Mouse (Mus musculus): Measurements from ENCODE around the gene Stxbp5.
"Not testable (repeated sequence)": the region's sequence is repeated elsewhere in the genome, so short reads cannot be mapped to it uniquely, and the experiment has no call there.

Gene Stxbp5

GRCm38 (mm10) chr10:9901071-9901696, at the start of gene Stxbp5:
TSS of gene Stxbp5 (minus strand) at chr10:9901079.
- DNase-seq (ENCODE audit: low read depth, low spot score): peak; percentile 91

GRCm38 (mm10) chr10:9912395-9912794, 11.5 kb upstream of the Stxbp5 start:
- no peak for DNase-seq (ENCODE audit: low read depth, low spot score)

GRCm38 (mm10) chr10:9907919-9908502, 7.1 kb upstream of the Stxbp5 start:
- DNase-seq (ENCODE audit: low read depth, low spot score): peak; percentile 45

- no peak for DNase-seq (ENCODE audit: low read depth, low spot score)
Observed at GRCm38 (mm10) chr10:9907519-9907918, 6.6 kb upstream of the Stxbp5 start.

- no peak for DNase-seq (ENCODE audit: low read depth, low spot score)
Observed at GRCm38 (mm10) chr10:9906185-9906584, 5.3 kb upstream of the Stxbp5 start.

- DNase-seq (ENCODE audit: low read depth, low spot score): peak; percentile 99
Observed at GRCm38 (mm10) chr10:9901697-9902239, 889 bp upstream of the Stxbp5 start.

- peak; percentile 59 for DNase-seq (ENCODE audit: low read depth, low spot score)
Observed at GRCm38 (mm10) chr10:9900315-9901070, 386 bp downstream of the Stxbp5 start.

- DNase-seq (ENCODE audit: low read depth, low spot score): peak; percentile 84
Observed at GRCm38 (mm10) chr10:9899816-9900215, 1.1 kb downstream of the Stxbp5 start.

- peak; percentile 38 for DNase-seq (ENCODE audit: low read depth, low spot score)
Observed at GRCm38 (mm10) chr10:9899086-9899485, 1.8 kb downstream of the Stxbp5 start.

- no peak for DNase-seq (ENCODE audit: low read depth, low spot score)
Observed at GRCm38 (mm10) chr10:9897852-9898251, 3.0 kb downstream of the Stxbp5 start.

GRCm38 (mm10) chr10:9893562-9893961, 7.3 kb downstream of the Stxbp5 start:
- DNase-seq (ENCODE audit: low read depth, low spot score): peak; percentile 65

GRCm38 (mm10) chr10:9889651-9890050, 11.2 kb downstream of the Stxbp5 start:
- no peak for DNase-seq (ENCODE audit: low read depth, low spot score)

- DNase-seq (ENCODE audit: low read depth, low spot score): peak; percentile 41
Observed at GRCm38 (mm10) chr10:9888655-9889054, 12.2 kb downstream of the Stxbp5 start.

- DNase-seq (ENCODE audit: low read depth, low spot score): not testable (repeated sequence)
Observed at GRCm38 (mm10) chr10:9881781-9882320, 19.0 kb downstream of the Stxbp5 start.

GRCm38 (mm10) chr10:9880070-9880728, 20.7 kb downstream of the Stxbp5 start:
- peak; percentile 49 for DNase-seq (ENCODE audit: low read depth, low spot score)

GRCm38 (mm10) chr10:9878821-9879489, 21.9 kb downstream of the Stxbp5 start:
- peak; percentile 59 for DNase-seq (ENCODE audit: low read depth, low spot score)

- no peak for DNase-seq (ENCODE audit: low read depth, low spot score)
Observed at GRCm38 (mm10) chr10:9875905-9876304, 25.0 kb downstream of the Stxbp5 start.

GRCm38 (mm10) chr10:9872143-9872542, 28.7 kb downstream of the Stxbp5 start:
- peak; percentile 69 for DNase-seq (ENCODE audit: low read depth, low spot score)

GRCm38 (mm10) chr10:9866793-9867579, 33.9 kb downstream of the Stxbp5 start:
- peak; percentile 28 for DNase-seq (ENCODE audit: low read depth, low spot score)

GRCm38 (mm10) chr10:9860022-9860421, 40.9 kb downstream of the Stxbp5 start:
- DNase-seq (ENCODE audit: low read depth, low spot score): no peak
